Mouse (Mus musculus) intestine, postnatal 0 days (tissue): ENCODE measurements around the gene Eif3l. TPM values are rescaled to one million over a fixed set of nuclear protein-coding genes. Genes with fewer than 3 reads are reported as not detected.

ENCODE experiments used
- ATAC-seq: fragments of 200-750 bp; cut with Nextera tagmentation; 2 replicates; pipeline ENCODE4 v1.8.0; 2017; ENCODE audit warnings: mild to moderate bottlenecking, moderate TSS enrichment, moderate library complexity
- H3K27ac ChIP-seq: fragments of 300-500 bp; sonication (generic); 2 replicates; pipeline ENCODE4 v1.5.1; 2014; ENCODE audit warnings: mild to moderate bottlenecking, low read depth, low read length, moderate library complexity
- H3K27me3 ChIP-seq: fragments of 300-500 bp; sonication (generic); replicated peaks from 2 replicates; pipeline ENCODE4 v1.6.1; 2014; ENCODE audit warnings: low read length, mixed read lengths; ENCODE audit not compliant: control insufficient read depth, insufficient read depth
- H3K36me3 ChIP-seq: fragments of 300-500 bp; sonication (generic); 2 replicates; pipeline ENCODE4 v1.6.1; 2014; ENCODE audit warnings: mild to moderate bottlenecking, moderate library complexity; ENCODE audit not compliant: control insufficient read depth, insufficient read depth
- H3K4me1 ChIP-seq: fragments of 300-500 bp; sonication (generic); replicated peaks from 2 replicates; pipeline ENCODE4 v1.6.1; 2014; ENCODE audit warnings: antibody characterized with exemption, low read length, mixed read lengths; ENCODE audit not compliant: control insufficient read depth, insufficient read depth
- H3K4me2 ChIP-seq: fragments of 300-500 bp; sonication (generic); replicated peaks from 2 replicates; pipeline ENCODE4 v1.6.1; 2014; ENCODE audit warnings: low read depth, mild to moderate bottlenecking, moderate library complexity
- H3K4me3 ChIP-seq: fragments of 300-500 bp; sonication (generic); 2 replicates; pipeline ENCODE4 v1.5.1; 2014; ENCODE audit warnings: low read depth, low read length
- H3K9ac ChIP-seq: fragments of 300-500 bp; sonication (generic); 2 replicates; pipeline ENCODE4 v1.6.1; 2014; ENCODE audit warnings: mild to moderate bottlenecking, low read depth, low read length
- H3K9me3 ChIP-seq: fragments of 300-500 bp; sonication (generic); 2 replicates; pipeline ENCODE4 v1.6.1; 2016; ENCODE audit warnings: mixed run types; ENCODE audit not compliant: control insufficient read depth
- CTCF ChIP-seq: sonication (generic); IDR thresholded peaks from 2 replicates; pipeline ENCODE4 v1.5.1; 2016; ENCODE audit warnings: low read depth, mild to moderate bottlenecking, control low read depth, antibody characterized with exemption, moderate library complexity
- WGBS: fragments of 180-500 bp; shearing (Covaris S2); extraction: QIAGEN DNeasy Blood & Tissue Kit; methylation state at CpG from one replicate; pipeline ENCODE4 v1.1.7; 2014; 5-methylcytosine and 5-hydroxymethylcytosine counted together
- polyA plus RNA-seq: library from polyadenylated mRNA; unstranded; fragments of >200 nt; fragmentation: Nextera tagmentation; extraction: Ambion mirVana; gene quantifications from 2 replicates; pipeline ENCODE4 v1.2.1, GENCODE M21; 2015

Eif3l gene
- polyA plus RNA-seq, 1 experiment from 2014 or later, result 97.0 TPM

GRCm38 (mm10) chr15:79096556-79096955, 21.6 kb downstream of the Eif3l start:
- peaks cover 3% of the 10 kb centered on the region; the same call in 1 of the 2 replicates for H3K4me1 ChIP-seq
- H3K4me2 ChIP-seq, result no peak overlapping the region
- no peak overlapping the region for H3K27ac ChIP-seq
- no peak for ATAC-seq
- no peak for TF ChIP-seq CTCF
- H3K9me3 ChIP-seq, result no peaks in the 10 kb centered on the region
- H3K9ac ChIP-seq, result no peak overlapping the region
- 71% methylated on average over 3 of the region's 3 CpGs for WGBS
- no peaks in the 10 kb centered on the region for H3K27me3 ChIP-seq
- no peak overlapping the region for H3K4me3 ChIP-seq
- H3K36me3 ChIP-seq, result peaks cover 31% of the 10 kb centered on the region

- H3K9ac ChIP-seq, result no peak overlapping the region
- no peak for ATAC-seq
- no peak overlapping the region for H3K4me2 ChIP-seq
- no peaks in the 10 kb centered on the region for H3K27me3 ChIP-seq
- H3K27ac ChIP-seq, result 0 out of 2 replicates have a peak overlapping the region, but pooled peaks have one; percentile 3
- no peak for TF ChIP-seq CTCF
- 25% methylated on average over 2 of the region's 2 CpGs for WGBS
- H3K4me1 ChIP-seq, result peaks cover 3% of the 10 kb centered on the region; the same call in 1 of the 2 replicates
- H3K9me3 ChIP-seq, result no peaks in the 10 kb centered on the region
- peaks cover 26% of the 10 kb centered on the region for H3K36me3 ChIP-seq
- no peak overlapping the region for H3K4me3 ChIP-seq
Measured at GRCm38 (mm10) chr15:79097135-79097534, 22.2 kb downstream of the Eif3l start.

- 18% methylated on average over 6 of the region's 6 CpGs for WGBS
- TF ChIP-seq CTCF, result no peak
- no peak overlapping the region for H3K9ac ChIP-seq
- 0 out of 2 replicates have a peak overlapping the region, but pooled peaks have one; percentile 3 for H3K27ac ChIP-seq
- peaks cover 21% of the 10 kb centered on the region for H3K36me3 ChIP-seq
- no peaks in the 10 kb centered on the region for H3K27me3 ChIP-seq
- H3K9me3 ChIP-seq, result no peaks in the 10 kb centered on the region
- ATAC-seq, result no peak; the same call in 1 of the 2 replicates
- H3K4me2 ChIP-seq, result no peak overlapping the region
- H3K4me1 ChIP-seq, result peaks cover 3% of the 10 kb centered on the region; the same call in 1 of the 2 replicates
- no peak overlapping the region for H3K4me3 ChIP-seq
Measured at GRCm38 (mm10) chr15:79097611-79098025, 22.6 kb downstream of the Eif3l start.

- peak overlapping the region; percentile 50 for H3K27ac ChIP-seq
- no peaks in the 10 kb centered on the region for H3K27me3 ChIP-seq
- no peaks in the 10 kb centered on the region for H3K9me3 ChIP-seq
- 67% methylated on average over 5 of the region's 5 CpGs for WGBS
- TF ChIP-seq CTCF, result no peak
- peaks cover 3% of the 10 kb centered on the region; the same call in 1 of the 2 replicates for H3K4me1 ChIP-seq
- H3K4me3 ChIP-seq, result no peak overlapping the region
- H3K9ac ChIP-seq, result no peak overlapping the region
- peaks cover 18% of the 10 kb centered on the region for H3K36me3 ChIP-seq
- no peak overlapping the region; the same call in 1 of the 2 replicates for H3K4me2 ChIP-seq
- ATAC-seq, result no peak
Measured at GRCm38 (mm10) chr15:79098220-79098619, 23.2 kb downstream of the Eif3l start.

GRCm38 (mm10) chr15:79098868-79099267, 23.9 kb downstream of the Eif3l start:
- H3K4me1 ChIP-seq, result peaks cover 3% of the 10 kb centered on the region; the same call in 1 of the 2 replicates
- no peak for TF ChIP-seq CTCF
- no peak overlapping the region for H3K4me2 ChIP-seq
- no peak overlapping the region for H3K4me3 ChIP-seq
- H3K36me3 ChIP-seq, result peaks cover 18% of the 10 kb centered on the region
- WGBS, result 47% methylated on average over 7 of the region's 7 CpGs
- H3K27me3 ChIP-seq, result no peaks in the 10 kb centered on the region
- H3K27ac ChIP-seq, result peak overlapping the region; percentile 50
- no peaks in the 10 kb centered on the region for H3K9me3 ChIP-seq
- no peak overlapping the region for H3K9ac ChIP-seq
- no peak for ATAC-seq

- 69% methylated on average over 4 of the region's 4 CpGs for WGBS
- Histone ChIP-seq H3K4me3 (no peak overlapping the region), H3K27ac (peak overlapping the region; percentile 50; the same call in 1 of the 2 replicates), H3K36me3 (peaks cover 12% of the 10 kb centered on the region), H3K9me3 (no peaks in the 10 kb centered on the region), H3K4me2 (no peak overlapping the region), H3K9ac (no peak overlapping the region), H3K27me3 (no peaks in the 10 kb centered on the region), H3K4me1 (peaks cover 3% of the 10 kb centered on the region; the same call in 1 of the 2 replicates)
- no peak for TF ChIP-seq CTCF
- no peak for ATAC-seq
Measured at GRCm38 (mm10) chr15:79099456-79099855, 24.5 kb downstream of the Eif3l start.
